Mouse (Mus musculus): ENCODE results near the gene Fbxo2. TPM values are rescaled to one million over a fixed set of nuclear protein-coding genes. Genes with fewer than 3 reads are reported as not detected.
"Not testable (repeated sequence)": the region's sequence is repeated elsewhere in the genome, so short reads cannot be mapped to it uniquely, and the experiment has no call there.

Gene Fbxo2
- polyA plus RNA-seq, 1 experiment from 2014 or later: 2.1 TPM

- Histone ChIP-seq H3K4me1 (peaks cover 50% of the 10 kb centered on the region), H3K27me3 (peaks cover 91% of the 10 kb centered on the region), H3K4me3 (replicated peaks) (peak overlapping the region; percentile 33), H3K27ac (no peak overlapping the region), H3K36me3 (no peaks in the 10 kb centered on the region), H3K4me2 (peak overlapping the region; percentile 65), H3K9ac (no peak overlapping the region), H3K9me3 (replicated peaks) (no peaks in the 10 kb centered on the region)
- WGBS: under 1% methylated on average over 16 of the region's 16 CpGs
- ATAC-seq (replicated peaks; ENCODE audit: low FRiP score): no peak
These were observed 4.0 kb downstream of the Fbxo2 start for GRCm38 (mm10) chr4:148164461-148164860.

- peaks cover 92% of the 10 kb centered on the region for H3K27me3 ChIP-seq
- no peak overlapping the region for H3K4me2 ChIP-seq
- no peaks in the 10 kb centered on the region for H3K36me3 ChIP-seq
- no peak overlapping the region for H3K27ac ChIP-seq
- H3K4me1 ChIP-seq: peaks cover 41% of the 10 kb centered on the region
- WGBS: 3% methylated on average over 17 of the region's 17 CpGs
- no peak overlapping the region for H3K9ac ChIP-seq
- ATAC-seq (replicated peaks; ENCODE audit: low FRiP score): no peak
- H3K4me3 ChIP-seq (replicated peaks): no peak overlapping the region
- H3K9me3 ChIP-seq (replicated peaks): no peaks in the 10 kb centered on the region
These were observed 5.1 kb downstream of the Fbxo2 start for GRCm38 (mm10) chr4:148165551-148165950.

- Histone ChIP-seq H3K9ac (no peak overlapping the region), H3K36me3 (no peaks in the 10 kb centered on the region), H3K4me1 (peaks cover 32% of the 10 kb centered on the region), H3K4me2 (peak overlapping the region; percentile 41), H3K9me3 (replicated peaks) (no peaks in the 10 kb centered on the region), H3K4me3 (replicated peaks) (peak overlapping the region; percentile 8), H3K27ac (no peak overlapping the region), H3K27me3 (peaks cover 90% of the 10 kb centered on the region)
- no peak for ATAC-seq (replicated peaks; ENCODE audit: low FRiP score)
- WGBS: 4% methylated on average over 10 of the region's 10 CpGs
These were observed 6.0 kb downstream of the Fbxo2 start for GRCm38 (mm10) chr4:148166431-148166830.

- WGBS: 17% methylated on average over 4 of the region's 4 CpGs
- H3K4me2 ChIP-seq: peak overlapping the region; percentile 41
- peak overlapping the region; percentile 8 for H3K4me3 ChIP-seq (replicated peaks)
- ATAC-seq (replicated peaks; ENCODE audit: low FRiP score): no peak
- no peaks in the 10 kb centered on the region for H3K36me3 ChIP-seq
- H3K9me3 ChIP-seq (replicated peaks): no peaks in the 10 kb centered on the region
- H3K27me3 ChIP-seq: peaks cover 90% of the 10 kb centered on the region
- no peak overlapping the region for H3K9ac ChIP-seq
- H3K4me1 ChIP-seq: peaks cover 31% of the 10 kb centered on the region
- no peak overlapping the region for H3K27ac ChIP-seq
These were observed 6.6 kb downstream of the Fbxo2 start for GRCm38 (mm10) chr4:148166986-148167385.

- 24% methylated on average over 7 of the region's 7 CpGs for WGBS
- peaks cover 90% of the 10 kb centered on the region for H3K27me3 ChIP-seq
- H3K9ac ChIP-seq: no peak overlapping the region
- no peak overlapping the region for H3K27ac ChIP-seq
- no peak overlapping the region for H3K4me3 ChIP-seq (replicated peaks)
- no peaks in the 10 kb centered on the region for H3K36me3 ChIP-seq
- peaks cover 29% of the 10 kb centered on the region for H3K4me1 ChIP-seq
- H3K9me3 ChIP-seq (replicated peaks): no peaks in the 10 kb centered on the region
- ATAC-seq (replicated peaks; ENCODE audit: low FRiP score): no peak
- H3K4me2 ChIP-seq: no peak overlapping the region
These were observed 7.9 kb downstream of the Fbxo2 start for GRCm38 (mm10) chr4:148168287-148168686.

- Histone ChIP-seq H3K27ac (no peak overlapping the region), H3K4me2 (0 out of 2 replicates have a peak overlapping the region, but pooled peaks have one; percentile 3), H3K9ac (no peak overlapping the region), H3K36me3 (no peaks in the 10 kb centered on the region), H3K4me3 (replicated peaks) (no peak overlapping the region), H3K4me1 (peaks cover 27% of the 10 kb centered on the region), H3K27me3 (peaks cover 92% of the 10 kb centered on the region), H3K9me3 (replicated peaks) (no peaks in the 10 kb centered on the region)
- ATAC-seq (replicated peaks; ENCODE audit: low FRiP score): no peak
- 25% methylated on average over 15 of the region's 15 CpGs for WGBS
These were observed 9.2 kb downstream of the Fbxo2 start for GRCm38 (mm10) chr4:148169586-148169985.

- H3K27me3 ChIP-seq: peaks cover 92% of the 10 kb centered on the region
- H3K9ac ChIP-seq: no peak overlapping the region
- ATAC-seq (replicated peaks; ENCODE audit: low FRiP score): no peak
- H3K9me3 ChIP-seq (replicated peaks): no peaks in the 10 kb centered on the region
- WGBS: 3% methylated on average over 2 of the region's 2 CpGs
- H3K4me3 ChIP-seq (replicated peaks): no peak overlapping the region
- H3K27ac ChIP-seq: no peak overlapping the region
- H3K36me3 ChIP-seq: no peaks in the 10 kb centered on the region
- H3K4me2 ChIP-seq: no peak overlapping the region
- H3K4me1 ChIP-seq: peaks cover 20% of the 10 kb centered on the region
These were observed 10.4 kb downstream of the Fbxo2 start for GRCm38 (mm10) chr4:148170842-148171241.

- H3K4me1 ChIP-seq: peaks cover 19% of the 10 kb centered on the region
- H3K27ac ChIP-seq: no peak overlapping the region
- H3K4me2 ChIP-seq: no peak overlapping the region
- 49% methylated on average over 3 of the region's 3 CpGs for WGBS
- no peaks in the 10 kb centered on the region for H3K9me3 ChIP-seq (replicated peaks)
- no peak overlapping the region for H3K4me3 ChIP-seq (replicated peaks)
- no peak overlapping the region for H3K9ac ChIP-seq
- ATAC-seq (replicated peaks; ENCODE audit: low FRiP score): no peak
- no peaks in the 10 kb centered on the region for H3K36me3 ChIP-seq
- peaks cover 92% of the 10 kb centered on the region for H3K27me3 ChIP-seq
These were observed 10.8 kb downstream of the Fbxo2 start for GRCm38 (mm10) chr4:148171261-148171660.

- Histone ChIP-seq H3K9ac (no peak overlapping the region), H3K4me2 (peak overlapping the region; percentile 12), H3K36me3 (no peaks in the 10 kb centered on the region), H3K9me3 (replicated peaks) (no peaks in the 10 kb centered on the region), H3K4me3 (replicated peaks) (no peak overlapping the region), H3K27ac (no peak overlapping the region), H3K27me3 (peaks cover 86% of the 10 kb centered on the region), H3K4me1 (peaks cover 16% of the 10 kb centered on the region)
- no peak for ATAC-seq (replicated peaks; ENCODE audit: low FRiP score)
- 2% methylated on average over 30 of the region's 30 CpGs for WGBS
These were observed 13.5 kb downstream of the Fbxo2 start for GRCm38 (mm10) chr4:148173811-148174494.

- Histone ChIP-seq H3K36me3 (no peaks in the 10 kb centered on the region), H3K4me3 (replicated peaks) (no peak overlapping the region), H3K9ac (no peak overlapping the region), H3K9me3 (replicated peaks) (no peaks in the 10 kb centered on the region), H3K4me2 (no peak overlapping the region), H3K27ac (no peak overlapping the region), H3K4me1 (peaks cover 16% of the 10 kb centered on the region), H3K27me3 (peaks cover 83% of the 10 kb centered on the region)
- ATAC-seq (replicated peaks; ENCODE audit: low FRiP score): no peak
- WGBS: 20% methylated on average over 12 of the region's 12 CpGs
These were observed 14.1 kb downstream of the Fbxo2 start for GRCm38 (mm10) chr4:148174495-148174862.

- ATAC-seq (replicated peaks; ENCODE audit: low FRiP score); H3K4me2 ChIP-seq; H3K36me3 ChIP-seq; H3K4me3 ChIP-seq (replicated peaks); H3K9ac ChIP-seq; H3K27ac ChIP-seq; H3K9me3 ChIP-seq (replicated peaks): not testable (repeated sequence)
- WGBS: 55% methylated on average over 6 of the region's 6 CpGs
- Histone ChIP-seq H3K27me3 (peaks cover 68% of the 10 kb centered on the region), H3K4me1 (peaks cover 16% of the 10 kb centered on the region)
These were observed 16.2 kb downstream of the Fbxo2 start for GRCm38 (mm10) chr4:148176603-148177002.

- ATAC-seq (replicated peaks; ENCODE audit: low FRiP score): no peak; the same call in 1 of the 2 replicates
- Histone ChIP-seq H3K4me1 (peaks cover 19% of the 10 kb centered on the region), H3K4me2 (no peak overlapping the region), H3K36me3 (no peaks in the 10 kb centered on the region), H3K27ac (no peak overlapping the region), H3K9ac (no peak overlapping the region), H3K4me3 (replicated peaks) (no peak overlapping the region), H3K9me3 (replicated peaks) (no peaks in the 10 kb centered on the region), H3K27me3 (peaks cover 57% of the 10 kb centered on the region)
These were observed 17.3 kb downstream of the Fbxo2 start for GRCm38 (mm10) chr4:148177716-148178115.

- WGBS: 87% methylated on average over 12 of the region's 12 CpGs
- H3K9ac ChIP-seq: no peak overlapping the region
- no peak for ATAC-seq (replicated peaks; ENCODE audit: low FRiP score)
These were observed 21.1 kb downstream of the Fbxo2 start for GRCm38 (mm10) chr4:148181483-148181882.

More at GRCm38 (mm10) chr4:148181483-148181882, 21.1 kb downstream of the Fbxo2 start:
- Histone ChIP-seq H3K27ac (no peak overlapping the region), H3K4me3 (replicated peaks) (no peak overlapping the region), H3K4me2 (no peak overlapping the region), H3K9me3 (replicated peaks) (no peaks in the 10 kb centered on the region), H3K27me3 (peaks cover 20% of the 10 kb centered on the region), H3K36me3 (no peaks in the 10 kb centered on the region), H3K4me1 (peaks cover 7% of the 10 kb centered on the region; the same call in 1 of the 2 replicates)
